Mouse (Mus musculus): Measurements from ENCODE around the gene Dbx1.

GRCm38 (mm10) chr7:49668260-49668857 is 31.7 kb upstream of the Dbx1 start:
- TF ChIP-seq POLR2AphosphoS2 (IDR thresholded peaks at IDR 0.05; ENCODE audit: insufficient read length, low read depth) (no peak), POLR2A (IDR thresholded peaks at IDR 0.05; ENCODE audit: insufficient read length, low read depth) (no peak), MYOD1 (IDR thresholded peaks at IDR 0.05; ENCODE audit: control insufficient read depth in 1 of 3, insufficient read length in 2 of 3, low read depth in 2 of 3) (no peak), USF1 (IDR thresholded peaks at IDR 0.05; ENCODE audit: low read depth) (no peak), MAX (IDR thresholded peaks at IDR 0.05; ENCODE audit: low read depth) (no peak), CEBPB (IDR thresholded peaks at IDR 0.05; ENCODE audit: insufficient read depth, poor library complexity, severe bottlenecking) (no peak), TCF12 (IDR thresholded peaks at IDR 0.05; ENCODE audit: insufficient read depth, poor library complexity, severe bottlenecking) (no peak), E2F4 (IDR thresholded peaks at IDR 0.05; ENCODE audit: insufficient read depth) (no peak), MYOG (IDR thresholded peaks at IDR 0.05; ENCODE audit: control insufficient read depth in 1 of 3, insufficient read depth in 1 of 3, insufficient read length in 2 of 3, low read depth in 2 of 3) (no peak)
